Mouse (Mus musculus) brain, embryonic 14.5 days (tissue): ENCODE measurements around the gene Grm4.

Source experiments
- CTCF ChIP-seq: fragments of 200-500 bp; IDR thresholded peaks from 2 replicates; pipeline ENCODE4 v1.5.1; 2012; ENCODE audit warnings: inconsistent platforms, mild to moderate bottlenecking, moderate library complexity, borderline replicate concordance; ENCODE audit not compliant: insufficient read depth, insufficient read length; ENCODE audit errors: extremely low read depth
- POLR2A ChIP-seq: fragments of 200-500 bp; IDR thresholded peaks from 2 replicates; pipeline ENCODE4 v1.6.1; 2012; ENCODE audit warnings: mild to moderate bottlenecking, inconsistent platforms, borderline replicate concordance; ENCODE audit not compliant: poor library complexity, insufficient read depth, insufficient read length, severe bottlenecking; ENCODE audit errors: extremely low read depth

- no peak for TF ChIP-seq POLR2A
- no peak for TF ChIP-seq CTCF
Observed at GRCm38 (mm10) chr17:27424356-27424755, 96.8 kb downstream of the Grm4 start.
